Mouse (Mus musculus) urinary bladder, adult 2 months (tissue): ENCODE measurements at regions not wholly inside any gene's neighbourhood (a gene's known extent, or its start where the extent isn't known, plus 50 kb on each side); places are given as distances from the start of the nearest gene placed in this dataset.

Source experiments
- DNase-seq: peaks from one replicate; pipeline ENCODE4 v3.0.0; 2022; ENCODE audit warnings: low spot score

- DNase-seq: no peak
Measured at GRCm38 (mm10) chr6:117237096-117237495, 68.8 kb downstream of the Cxcl12 start.

DNA sequence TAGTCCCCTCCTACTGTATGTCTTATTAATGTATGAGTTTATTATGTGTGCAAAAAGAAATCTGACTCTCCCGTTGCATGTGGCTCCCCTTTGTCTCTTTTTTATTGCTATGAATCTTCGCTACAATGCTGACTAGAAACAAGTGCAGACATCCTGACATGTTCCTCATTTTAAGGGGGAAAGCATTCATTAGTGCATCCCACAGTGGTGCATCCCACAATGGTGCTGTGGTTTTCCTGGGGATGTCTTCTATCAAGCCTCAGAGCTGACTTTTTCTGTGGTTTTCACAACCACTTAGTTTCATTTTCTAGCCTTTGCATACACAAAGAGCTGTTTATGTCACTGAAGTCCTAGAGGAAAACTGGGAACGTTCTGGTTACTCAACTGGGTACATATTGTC is 72.9 kb downstream of the Cxcl12 start:
- DNase-seq: no peak

GRCm38 (mm10) chr6:117245398-117245797 is 77.1 kb downstream of the Cxcl12 start:
- DNase-seq: no peak

GRCm38 (mm10) chr6:117245849-117246248 is 77.5 kb downstream of the Cxcl12 start:
- DNase-seq: no peak

DNA sequence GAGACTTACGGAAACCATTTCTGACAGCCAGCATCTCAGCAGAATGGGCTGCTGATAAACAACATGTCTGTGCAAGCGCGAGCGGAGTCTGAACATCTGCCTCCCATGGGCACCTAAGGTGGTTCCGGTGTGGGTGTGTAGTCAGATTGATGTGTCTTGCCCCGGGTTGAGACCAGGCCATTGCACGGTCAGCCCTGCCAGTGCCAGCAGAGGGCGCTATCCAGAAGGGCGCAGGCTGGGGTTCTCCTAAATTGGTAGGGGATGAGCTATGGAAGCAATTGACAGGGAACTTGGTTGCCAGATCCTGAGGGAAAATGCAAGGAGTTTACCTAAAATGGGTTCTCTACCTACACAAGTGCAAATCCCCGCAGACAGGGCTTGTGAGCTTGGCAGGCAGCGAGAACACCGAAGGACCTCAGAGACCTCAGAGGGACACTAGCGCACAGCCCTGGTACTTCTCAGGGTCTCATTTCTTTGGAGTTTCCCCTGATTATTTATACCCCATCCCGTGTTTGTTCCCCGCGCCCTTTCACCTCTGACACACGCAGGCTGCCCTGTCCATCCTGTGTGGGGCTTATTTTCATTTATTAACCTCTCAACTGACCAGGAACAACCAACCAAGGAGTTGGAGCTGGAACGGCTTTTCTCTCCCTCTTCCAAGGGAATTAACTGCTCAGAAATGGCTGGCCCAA is 81.0 kb downstream of the Cxcl12 start:
- no peak for DNase-seq

GRCm38 (mm10) chr6:117250051-117250450 is 81.7 kb downstream of the Cxcl12 start:
- no peak for DNase-seq

DNA sequence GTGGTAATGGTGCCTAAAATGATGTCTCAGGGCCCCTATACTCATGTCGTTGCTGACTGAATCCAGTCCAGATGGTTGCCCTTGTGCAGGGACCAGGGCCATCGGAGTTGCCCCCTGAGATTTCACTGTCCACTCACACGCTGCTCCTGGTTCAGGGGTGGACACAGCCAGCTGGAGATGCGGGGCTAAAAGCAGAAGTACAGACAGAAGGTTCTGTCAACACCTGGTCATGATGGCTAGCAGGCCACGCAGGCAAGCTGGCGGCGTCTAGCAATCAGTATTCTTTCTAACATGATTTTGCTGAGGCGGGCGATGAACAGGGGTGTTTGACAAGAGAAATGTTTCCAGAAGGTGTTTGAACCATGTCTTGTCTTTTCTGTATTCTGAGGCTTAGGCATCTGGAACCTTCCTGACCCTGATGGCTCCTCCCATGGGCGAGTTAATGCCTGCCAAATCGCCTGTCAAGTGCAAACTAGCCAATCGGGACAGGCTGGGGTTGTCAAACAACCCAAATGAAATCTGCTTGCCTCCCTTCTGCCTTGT is 83.1 kb downstream of the Cxcl12 start:
- no peak for DNase-seq

DNA sequence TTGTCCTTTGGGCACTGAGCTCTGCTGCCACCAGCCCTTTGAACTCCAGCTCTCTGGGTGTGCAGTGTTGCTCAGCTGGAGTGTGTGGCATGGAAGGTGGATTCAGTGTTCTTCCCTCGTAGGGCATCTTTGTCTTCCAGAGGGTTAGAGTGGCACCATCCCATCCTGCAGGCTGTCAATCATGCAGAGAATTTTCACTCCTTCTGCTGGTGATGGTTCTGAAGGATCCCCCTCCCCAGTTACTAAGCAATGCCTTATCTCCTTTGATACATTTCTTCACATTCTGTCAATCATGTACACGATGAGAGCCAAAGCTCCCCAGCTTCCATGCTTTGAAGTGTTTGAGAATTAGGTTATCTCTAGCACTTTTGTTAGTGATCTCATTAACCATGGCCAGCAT is 84.0 kb downstream of the Cxcl12 start:
- DNase-seq: no peak

- DNase-seq: no peak
Measured at GRCm38 (mm10) chr6:117253036-117253435, 84.7 kb downstream of the Cxcl12 start.

DNA sequence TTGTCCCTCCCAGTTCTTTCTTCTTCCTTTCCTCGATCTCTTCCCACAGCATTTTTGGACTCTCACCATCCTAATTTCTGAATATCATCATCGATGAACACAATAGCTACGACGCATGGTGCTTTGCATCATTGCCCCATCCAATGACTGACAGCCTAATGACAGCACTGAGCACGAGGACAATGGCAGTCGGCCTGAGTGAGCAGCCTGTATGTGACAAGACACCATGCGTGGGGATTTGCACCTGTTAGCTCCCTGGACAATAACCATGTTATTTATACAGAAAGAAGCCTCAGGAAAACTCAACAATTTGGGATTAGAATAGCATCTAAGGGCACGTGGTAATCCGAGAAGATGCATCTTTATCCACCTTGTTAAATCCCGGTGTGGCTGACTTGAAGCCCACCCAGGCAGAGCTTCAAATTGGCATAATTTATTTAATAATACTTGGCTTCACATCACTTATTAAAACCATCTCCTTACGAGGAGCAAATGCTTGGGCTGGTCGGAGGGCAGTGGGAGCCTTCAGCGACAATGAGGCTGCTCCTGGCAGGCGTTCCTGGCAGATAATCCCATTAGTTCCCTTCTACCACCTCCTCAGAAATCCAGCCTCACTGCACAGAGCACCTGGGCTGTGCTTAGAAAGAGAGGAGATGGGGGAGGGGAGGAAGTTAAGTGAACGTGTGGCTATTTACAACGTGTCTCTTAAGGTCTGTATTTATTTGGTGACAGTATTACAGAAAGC is 85.4 kb downstream of the Cxcl12 start:
- no peak for DNase-seq

DNA sequence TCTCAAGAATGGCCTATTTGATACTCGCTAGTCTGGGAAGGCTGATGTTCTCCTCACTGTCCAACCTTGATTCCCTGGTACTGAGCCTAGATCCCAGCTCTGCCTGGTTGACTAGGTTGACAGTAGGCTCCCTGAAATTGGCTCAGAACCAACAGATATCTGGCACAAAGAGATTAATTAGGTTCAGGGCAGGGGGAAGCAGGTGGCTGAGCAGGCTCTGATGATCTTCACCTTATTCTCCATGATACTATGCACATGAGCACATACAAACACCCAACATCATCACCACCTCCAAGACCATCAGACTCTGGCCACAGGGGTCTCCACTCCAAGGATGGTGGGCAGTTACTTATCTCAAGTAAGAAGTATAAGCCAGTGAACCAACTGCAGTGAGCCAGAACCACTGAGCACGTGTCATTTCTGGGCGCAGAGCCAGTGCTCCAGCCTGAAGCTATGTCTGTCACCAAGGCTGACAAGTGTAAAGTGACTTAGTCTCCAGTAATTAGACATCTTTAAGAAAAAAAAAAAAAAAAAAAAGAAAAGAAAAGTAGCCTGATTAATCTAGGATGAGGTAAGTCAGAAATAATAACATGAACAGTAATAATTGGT is 86.4 kb downstream of the Cxcl12 start:
- no peak for DNase-seq

GRCm38 (mm10) chr6:117255399-117256098 is 87.2 kb downstream of the Cxcl12 start:
- DNase-seq: no peak

DNA sequence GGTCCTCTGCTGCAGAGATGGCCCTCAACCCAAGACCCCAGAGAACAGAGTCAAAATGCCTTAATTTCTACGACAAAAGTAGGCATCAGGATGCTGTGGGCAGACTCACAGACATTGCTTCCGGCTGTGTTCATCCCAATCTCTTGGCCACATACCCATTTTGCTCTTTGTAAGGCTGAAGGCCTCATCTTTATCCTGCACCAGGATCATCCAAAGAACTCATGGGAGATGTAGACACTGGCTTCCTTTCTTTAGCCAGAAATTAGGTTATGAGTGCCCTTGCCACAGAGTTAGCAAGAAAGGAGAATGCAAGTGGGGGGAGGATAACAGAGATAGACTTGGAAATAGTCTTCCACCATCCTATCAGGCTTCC is 87.8 kb downstream of the Cxcl12 start:
- no peak for DNase-seq

GRCm38 (mm10) chr6:117257591-117257990 is 89.3 kb downstream of the Cxcl12 start:
- DNase-seq: no peak

GRCm38 (mm10) chr6:117267906-117268305 is 99.6 kb downstream of the Cxcl12 start:
- no peak for DNase-seq

GRCm38 (mm10) chr6:117268376-117268775 is 100.0 kb downstream of the Cxcl12 start:
- DNase-seq: no peak

GRCm38 (mm10) chr6:117270261-117270660 is 101.9 kb downstream of the Cxcl12 start:
- DNase-seq: no peak

DNA sequence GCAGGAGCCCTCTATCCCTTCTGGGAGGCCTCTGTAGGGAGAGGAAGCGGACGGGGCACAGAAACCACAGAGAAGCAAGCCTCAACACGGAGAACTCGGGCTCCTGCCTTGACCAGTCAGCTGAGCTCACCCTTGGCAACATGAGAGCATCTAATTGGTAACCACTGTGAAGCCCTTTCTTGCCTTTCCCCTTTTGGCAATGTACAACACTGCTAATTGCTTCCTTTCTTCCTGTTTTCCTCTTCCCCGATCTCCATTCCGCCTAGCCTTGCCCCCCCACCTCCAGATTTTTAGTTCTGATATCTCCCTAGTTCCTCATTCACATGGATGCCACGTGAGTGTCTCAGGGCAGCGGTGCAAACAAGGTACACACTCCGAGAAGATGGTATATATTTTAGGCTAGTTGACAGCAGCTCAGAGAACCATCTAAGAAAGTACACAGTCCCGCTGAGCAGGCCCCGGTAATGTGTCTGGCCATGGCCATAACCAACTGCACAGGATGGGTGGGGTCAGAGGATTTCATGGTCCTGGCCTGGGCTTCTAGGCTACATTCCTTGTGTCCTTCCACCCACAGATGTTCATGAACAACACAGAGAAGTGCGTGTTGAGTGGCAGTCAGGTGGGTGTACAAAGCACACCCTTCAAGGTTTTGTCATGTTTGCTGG is 103.4 kb downstream of the Cxcl12 start:
- no peak for DNase-seq

GRCm38 (mm10) chr6:117272227-117272955 is 104.1 kb downstream of the Cxcl12 start:
- no peak for DNase-seq

- no peak for DNase-seq
Measured at GRCm38 (mm10) chr6:117275915-117276314, 107.6 kb downstream of the Cxcl12 start.

- DNase-seq: no peak
Measured at GRCm38 (mm10) chr6:117276850-117277249, 108.5 kb downstream of the Cxcl12 start.
